Mouse (Mus musculus) embryo, embryonic 11 days (tissue): ENCODE results near the gene Actb.

ENCODE experiments used
- DNase-seq: peaks from one replicate; pipeline ENCODE4 v3.0.0-alpha.2; 2015

Gene Actb

GRCm38 (mm10) chr5:142875513-142875905 lies 31.0 kb downstream of the Actb start:
- no peak for DNase-seq

- no peak for DNase-seq
These were observed 31.6 kb downstream of the Actb start for GRCm38 (mm10) chr5:142874791-142875512.

- DNase-seq: no peak
These were observed 32.8 kb downstream of the Actb start for GRCm38 (mm10) chr5:142873718-142874117.

- DNase-seq: no peak
These were observed 34.8 kb downstream of the Actb start for GRCm38 (mm10) chr5:142871765-142872164.

GRCm38 (mm10) chr5:142869463-142869862 lies 37.1 kb downstream of the Actb start:
- peak; percentile 47 for DNase-seq

- no peak for DNase-seq
These were observed 48.8 kb downstream of the Actb start for GRCm38 (mm10) chr5:142857763-142858229.

- no peak for DNase-seq
These were observed 50.1 kb downstream of the Actb start for GRCm38 (mm10) chr5:142856408-142856807.

- DNase-seq: peak; percentile 56
These were observed 51.7 kb downstream of the Actb start for GRCm38 (mm10) chr5:142854877-142855276.

GRCm38 (mm10) chr5:142853585-142853984 lies 53.0 kb downstream of the Actb start:
- no peak for DNase-seq
